Mouse (Mus musculus): ENCODE measurements around the gene Syt16. TPM values are rescaled to one million over a fixed set of nuclear protein-coding genes. Genes with fewer than 3 reads are reported as not detected.

Gene Syt16
- polyA plus RNA-seq, 1 experiment from 2014 or later, result 9.7 TPM

GRCm38 (mm10) chr12:74284685-74285054 is 287.2 kb downstream of the Syt16 start:
- Histone ChIP-seq H3K4me1 (peaks cover 10% of the 10 kb centered on the region), H3K27ac (no peak overlapping the region), H3K4me3 (peak overlapping the region; percentile 47), H3K4me2 (peak overlapping the region; percentile 91), H3K36me3 (no peaks in the 10 kb centered on the region), H3K27me3 (peaks cover 46% of the 10 kb centered on the region), H3K9ac (peak overlapping the region; percentile 62; the same call in 1 of the 2 replicates), H3K9me3 (no peaks in the 10 kb centered on the region)
- 8% methylated on average over 11 of the region's 11 CpGs for WGBS
- ATAC-seq (ENCODE audit: insufficient number of reproducible peaks, insufficient read depth, low FRiP score, low TSS enrichment, low read depth), result no peak

GRCm38 (mm10) chr12:74290983-74291382 is 293.5 kb downstream of the Syt16 start:
- H3K36me3 ChIP-seq, result no peaks in the 10 kb centered on the region
- H3K4me3 ChIP-seq, result no peak overlapping the region
- 79% methylated on average over 4 of the region's 4 CpGs for WGBS
- no peaks in the 10 kb centered on the region for H3K9me3 ChIP-seq
- H3K4me1 ChIP-seq, result peaks cover 6% of the 10 kb centered on the region; the same call in 1 of the 2 replicates
- H3K27ac ChIP-seq, result no peak overlapping the region
- H3K9ac ChIP-seq, result no peak overlapping the region
- no peak for ATAC-seq (ENCODE audit: insufficient number of reproducible peaks, insufficient read depth, low FRiP score, low TSS enrichment, low read depth)
- peaks cover 18% of the 10 kb centered on the region for H3K27me3 ChIP-seq
- H3K4me2 ChIP-seq, result no peak overlapping the region

- Histone ChIP-seq H3K9me3 (no peaks in the 10 kb centered on the region), H3K36me3 (no peaks in the 10 kb centered on the region), H3K27ac (0 out of 2 replicates have a peak overlapping the region, but pooled peaks have one; percentile 16), H3K27me3 (peaks cover 11% of the 10 kb centered on the region), H3K4me1 (peaks cover 6% of the 10 kb centered on the region; the same call in 1 of the 2 replicates), H3K4me3 (no peak overlapping the region), H3K4me2 (no peak overlapping the region), H3K9ac (no peak overlapping the region)
- WGBS, result 3% methylated on average over 4 of the region's 4 CpGs
- ATAC-seq (ENCODE audit: insufficient number of reproducible peaks, insufficient read depth, low FRiP score, low TSS enrichment, low read depth), result no peak
Measured at GRCm38 (mm10) chr12:74293624-74294023, 296.2 kb downstream of the Syt16 start.

- ATAC-seq (ENCODE audit: insufficient number of reproducible peaks, insufficient read depth, low FRiP score, low TSS enrichment, low read depth), result no peak
- no peak overlapping the region for H3K27ac ChIP-seq
- no peaks in the 10 kb centered on the region for H3K36me3 ChIP-seq
- 24% methylated on average over 5 of the region's 5 CpGs for WGBS
- no peak overlapping the region for H3K9ac ChIP-seq
- H3K4me3 ChIP-seq, result no peak overlapping the region
- H3K9me3 ChIP-seq, result no peaks in the 10 kb centered on the region
- peaks cover 9% of the 10 kb centered on the region for H3K4me1 ChIP-seq
- H3K4me2 ChIP-seq, result no peak overlapping the region
- peaks cover 11% of the 10 kb centered on the region for H3K27me3 ChIP-seq
Measured at GRCm38 (mm10) chr12:74296374-74296773, 298.9 kb downstream of the Syt16 start.

- Histone ChIP-seq H3K27me3 (no peaks in the 10 kb centered on the region), H3K36me3 (no peaks in the 10 kb centered on the region), H3K4me3 (no peak overlapping the region), H3K4me2 (no peak overlapping the region), H3K27ac (no peak overlapping the region), H3K9ac (no peak overlapping the region), H3K4me1 (peaks cover 5% of the 10 kb centered on the region; the same call in 1 of the 2 replicates), H3K9me3 (no peaks in the 10 kb centered on the region)
- 67% methylated on average over 6 of the region's 6 CpGs for WGBS
- no peak for ATAC-seq (ENCODE audit: insufficient number of reproducible peaks, insufficient read depth, low FRiP score, low TSS enrichment, low read depth)
Measured at GRCm38 (mm10) chr12:74301559-74301958, 304.1 kb downstream of the Syt16 start.

GRCm38 (mm10) chr12:74303418-74304294 is 306.2 kb downstream of the Syt16 start:
- Histone ChIP-seq H3K9me3 (no peaks in the 10 kb centered on the region), H3K4me2 (no peak overlapping the region), H3K36me3 (no peaks in the 10 kb centered on the region), H3K27me3 (no peaks in the 10 kb centered on the region), H3K4me1 (peaks cover 5% of the 10 kb centered on the region; the same call in 1 of the 2 replicates), H3K27ac (no peak overlapping the region), H3K9ac (no peak overlapping the region), H3K4me3 (no peak overlapping the region)
- no peak for ATAC-seq (ENCODE audit: insufficient number of reproducible peaks, insufficient read depth, low FRiP score, low TSS enrichment, low read depth)
- 76% methylated on average over 9 of the region's 9 CpGs for WGBS

- Histone ChIP-seq H3K27me3 (no peaks in the 10 kb centered on the region), H3K9me3 (no peaks in the 10 kb centered on the region), H3K27ac (no peak overlapping the region), H3K9ac (no peak overlapping the region), H3K36me3 (no peaks in the 10 kb centered on the region), H3K4me3 (no peak overlapping the region), H3K4me1 (no peaks in the 10 kb centered on the region), H3K4me2 (no peak overlapping the region)
- WGBS, result 81% methylated on average over 3 of the region's 3 CpGs
- ATAC-seq (ENCODE audit: insufficient number of reproducible peaks, insufficient read depth, low FRiP score, low TSS enrichment, low read depth), result no peak
Measured at GRCm38 (mm10) chr12:74312611-74313010, 315.1 kb downstream of the Syt16 start.

- Histone ChIP-seq H3K4me3 (no peak overlapping the region), H3K4me2 (no peak overlapping the region), H3K27ac (peak overlapping the region; percentile 44; the same call in 1 of the 2 replicates), H3K36me3 (no peaks in the 10 kb centered on the region), H3K9me3 (no peaks in the 10 kb centered on the region), H3K4me1 (no peaks in the 10 kb centered on the region), H3K27me3 (no peaks in the 10 kb centered on the region), H3K9ac (no peak overlapping the region)
- WGBS, result 44% methylated on average over 2 of the region's 2 CpGs
- no peak; the same call in 1 of the 2 replicates for ATAC-seq (ENCODE audit: insufficient number of reproducible peaks, insufficient read depth, low FRiP score, low TSS enrichment, low read depth)
Measured at GRCm38 (mm10) chr12:74315221-74315620, 317.8 kb downstream of the Syt16 start.

- no peaks in the 10 kb centered on the region for H3K4me1 ChIP-seq
- no peaks in the 10 kb centered on the region for H3K9me3 ChIP-seq
- H3K9ac ChIP-seq, result peak within 1 kb of the TSS; percentile 68
- H3K4me3 ChIP-seq, result peak within 1 kb of the TSS; percentile 48
- no peaks in the 10 kb centered on the region for H3K36me3 ChIP-seq
- peak within 1 kb of the TSS; percentile 59 for H3K4me2 ChIP-seq
- no peak for ATAC-seq (ENCODE audit: insufficient number of reproducible peaks, insufficient read depth, low FRiP score, low TSS enrichment, low read depth)
- WGBS, result 28% methylated on average over 18 of the region's 18 CpGs
- no peaks in the 10 kb centered on the region for H3K27me3 ChIP-seq
- H3K27ac ChIP-seq, result peak within 1 kb of the TSS; percentile 62
Measured at GRCm38 (mm10) chr12:74316344-74316973, 319.0 kb downstream of the Syt16 start, which contains the start of gene Gm11042. Gene Gm11042 (minus strand): TSS chr12:74316394.

GRCm38 (mm10) chr12:74316989-74317759 is 319.7 kb downstream of the Syt16 start:
- Histone ChIP-seq H3K4me3 (peak overlapping the region; percentile 48), H3K36me3 (no peaks in the 10 kb centered on the region), H3K9ac (peak overlapping the region; percentile 68), H3K4me1 (no peaks in the 10 kb centered on the region), H3K4me2 (peak overlapping the region; percentile 59), H3K27ac (peak overlapping the region; percentile 62; the same call in 1 of the 2 replicates), H3K27me3 (no peaks in the 10 kb centered on the region), H3K9me3 (no peaks in the 10 kb centered on the region)
- 15% methylated on average over 15 of the region's 15 CpGs for WGBS
- ATAC-seq (ENCODE audit: insufficient number of reproducible peaks, insufficient read depth, low FRiP score, low TSS enrichment, low read depth), result peak; percentile 60; the same call in 1 of the 2 replicates

GRCm38 (mm10) chr12:74320318-74320717 is 322.9 kb downstream of the Syt16 start:
- Histone ChIP-seq H3K9ac (no peak overlapping the region), H3K9me3 (no peaks in the 10 kb centered on the region), H3K36me3 (no peaks in the 10 kb centered on the region), H3K27me3 (no peaks in the 10 kb centered on the region), H3K4me1 (no peaks in the 10 kb centered on the region), H3K4me3 (no peak overlapping the region), H3K27ac (no peak overlapping the region), H3K4me2 (no peak overlapping the region)
- 17% methylated on average over 10 of the region's 10 CpGs for WGBS
- no peak for ATAC-seq (ENCODE audit: insufficient number of reproducible peaks, insufficient read depth, low FRiP score, low TSS enrichment, low read depth)
